In genomic region chr19:6464306-6465071, GRCm38 (mm10) we compare ENCODE assay signal across 9 mouse cellular contexts. TPM values are rescaled to one million over a fixed set of nuclear protein-coding genes. Genes with fewer than 3 reads are reported as not detected.
DNase-seq lines count a peak whose midpoint lies in the region; ATAC-seq and TF ChIP-seq lines count a peak whose summit lies in the region.
"Had no signal": no experiment of that assay in that cellular context is flagged by ENCODE, and none has a peak within 500 bp of the region (broad histone marks: within the 10 kb centered on the region; RNA-seq: fewer than 3 reads in every experiment).

No protein-coding gene starts in this region.

- H3K4me1 ChIP-seq in neural tube, embryonic 11.5 days (ENCODE audit: control insufficient read depth, insufficient read depth, low read length), result peaks cover 6% of the 10 kb centered on the region
- peaks cover 27% of the 10 kb centered on the region for H3K4me1 ChIP-seq in forebrain, embryonic 15.5 days
- H3K4me1 ChIP-seq in stomach, postnatal 0 days (replicated peaks; ENCODE audit: control insufficient read depth, insufficient read depth), result no peaks in the 10 kb centered on the region

- no peak for ATAC-seq in neural tube, embryonic 11.5 days (ENCODE audit: insufficient read depth, low FRiP score, low TSS enrichment)
- peak; percentile 27; the same call in 1 of the 2 replicates for ATAC-seq in forebrain, embryonic 15.5 days (replicated peaks)
- peak; percentile 43; the same call in 1 of the 2 replicates for ATAC-seq in stomach, postnatal 0 days (ENCODE audit: low FRiP score, low TSS enrichment)

- no peak for DNase-seq in neural tube, embryonic 11.5 days (ENCODE audit: low spot score)
- DNase-seq in neural tube, embryonic 10.5 days (ENCODE audit: extremely low spot score, low spot score), result no peak
- peak; percentile 73 to 84 for DNase-seq in left cerebral cortex, adult 9 months (ENCODE audit: low spot score in 2 of 2)
- DNase-seq in stomach, postnatal 0 days (ENCODE audit: low spot score), result no peak
- DNase-seq in ovary, postnatal 36 days (ENCODE audit: low spot score), result no peak
- no peak for DNase-seq in heart, postnatal 4 days
- DNase-seq in kidney, adult 18-20 months, result no peak

- no peaks in the 10 kb centered on the region for H3K36me3 ChIP-seq in neural tube, embryonic 11.5 days (ENCODE audit: control insufficient read depth, insufficient read depth, low read length)
- H3K36me3 ChIP-seq in forebrain, embryonic 15.5 days, result peaks cover 7% of the 10 kb centered on the region; the same call in 1 of the 2 replicates
- H3K36me3 ChIP-seq in stomach, postnatal 0 days (ENCODE audit: control insufficient read depth, insufficient read depth, low read length), result no peaks in the 10 kb centered on the region

- H3K27me3 ChIP-seq in neural tube, embryonic 11.5 days (ENCODE audit: control insufficient read depth, insufficient read depth, low read length), result no peaks in the 10 kb centered on the region
- H3K27me3 ChIP-seq in forebrain, embryonic 15.5 days, result no peaks in the 10 kb centered on the region
- no peaks in the 10 kb centered on the region for H3K27me3 ChIP-seq in stomach, postnatal 0 days (ENCODE audit: control insufficient read depth, insufficient read depth, low read length)

- H3K9ac ChIP-seq in neural tube, embryonic 11.5 days (ENCODE audit: low read length), result no peak overlapping the region
- 0 out of 2 replicates have a peak overlapping the region, but pooled peaks have one; percentile 3 for H3K9ac ChIP-seq in forebrain, embryonic 15.5 days (replicated peaks)
- no peak overlapping the region for H3K9ac ChIP-seq in stomach, postnatal 0 days (ENCODE audit: low read length)
- H3K9ac ChIP-seq: liver, embryonic 14.5 days had no signal

- WGBS in neural tube, embryonic 11.5 days, result 53% methylated on average over 10 of the region's 10 CpGs
- WGBS in forebrain, embryonic 15.5 days, result 42% methylated on average over 10 of the region's 10 CpGs
- WGBS in stomach, postnatal 0 days, result 46% methylated on average over 10 of the region's 10 CpGs

- no peak overlapping the region for H3K4me3 ChIP-seq in neural tube, embryonic 11.5 days (ENCODE audit: low read depth, low read length)
- no peak overlapping the region for H3K4me3 ChIP-seq in forebrain, embryonic 15.5 days
- H3K4me3 ChIP-seq in stomach, postnatal 0 days (ENCODE audit: low read depth, low read length), result no peak overlapping the region

- peak overlapping the region; percentile 9; the same call in 1 of the 2 replicates for H3K27ac ChIP-seq in neural tube, embryonic 11.5 days (ENCODE audit: low read depth, low read length)
- peak overlapping the region; percentile 57 for H3K27ac ChIP-seq in forebrain, embryonic 15.5 days (replicated peaks)
- H3K27ac ChIP-seq in stomach, postnatal 0 days (replicated peaks), result no peak overlapping the region
- H3K27ac ChIP-seq: liver, embryonic 14.5 days had no signal

- no peak overlapping the region for H3K4me2 ChIP-seq in neural tube, embryonic 11.5 days (ENCODE audit: low read depth)
- no peak overlapping the region for H3K4me2 ChIP-seq in forebrain, embryonic 15.5 days (replicated peaks)
- no peak overlapping the region for H3K4me2 ChIP-seq in stomach, postnatal 0 days (replicated peaks; ENCODE audit: low read depth)

- no peaks in the 10 kb centered on the region for H3K9me3 ChIP-seq in neural tube, embryonic 11.5 days (ENCODE audit: control insufficient read depth, low read length)
- H3K9me3 ChIP-seq in forebrain, embryonic 15.5 days, result no peaks in the 10 kb centered on the region
- H3K9me3 ChIP-seq in stomach, postnatal 0 days (ENCODE audit: control insufficient read depth, low read length), result no peaks in the 10 kb centered on the region

- 0 out of 2 replicates have a peak, but pooled peaks have one; percentile 8 for TF ChIP-seq CTCF in stomach, postnatal 0 days (IDR thresholded peaks at IDR 0.05; ENCODE audit: low read depth)

- TF ChIP-seq EP300 in stomach, postnatal 0 days (optimal IDR thresholded peaks at IDR 0.05), result no peak

RNA-seq across cellular contexts. Expression of gene Nrxn2, which starts 46.0 kb away (rescaled TPM):
- polyA plus RNA-seq in neural tube, embryonic 11.5 days (2014; fragmentation: Nextera tagmentation; extraction: Ambion mirVana), result 13.4 and 14.5 TPM in 2 replicates
- polyA plus RNA-seq in forebrain, embryonic 15.5 days (2015; fragmentation: Nextera tagmentation; extraction: Ambion mirVana), result 31.1 and 32.4 TPM in 2 replicates
- polyA plus RNA-seq in stomach, postnatal 0 days (2015; fragmentation: Nextera tagmentation; extraction: Ambion mirVana), result 0.83 and 1.3 TPM in 2 replicates
- total RNA-seq in heart, postnatal 4 days (2021), result 1 to 10 TPM; 3.5 to 3.7 TPM

Comparison
In these comparisons a context has a peak if more than half of its experiments do, and no peak if none do; other contexts are left out.
1. DNase-seq: peak in left cerebral cortex, adult 9 months (2 of 2); none in neural tube, embryonic 11.5 days (single experiment), neural tube, embryonic 10.5 days (single experiment), stomach, postnatal 0 days (single experiment), ovary, postnatal 36 days (single experiment), heart, postnatal 4 days (single experiment) and kidney, adult 18-20 months (single experiment).